9 mouse cellular contexts compared by ENCODE assay signal in genomic region chr16:94311416-94311815, GRCm38 (mm10). TPM values are rescaled to one million over a fixed set of nuclear protein-coding genes. Genes with fewer than 3 reads are reported as not detected.
A peak's percentile ranks its signal among the peaks of the same experiment; 100 is the strongest.
DNase-seq lines count a peak whose midpoint lies in the region; ATAC-seq lines count a peak whose summit lies in the region.
"Had no signal": no experiment of that assay in that cellular context is flagged by ENCODE, and none has a peak within 500 bp of the region (broad histone marks: within the 10 kb centered on the region; RNA-seq: fewer than 3 reads in every experiment).

No protein-coding gene starts in this region.

- H3K27me3 ChIP-seq in liver, embryonic 12.5 days (replicated peaks), result no peaks in the 10 kb centered on the region; the same call in none of the 2 replicates
- H3K27me3 ChIP-seq in liver, embryonic 11.5 days (replicated peaks; ENCODE audit: control insufficient read depth, insufficient read depth, low read length), result no peaks in the 10 kb centered on the region
- peaks cover 4% of the 10 kb centered on the region; the same call in 1 of the 2 replicates for H3K27me3 ChIP-seq in forebrain, embryonic 12.5 days
- no peaks in the 10 kb centered on the region for H3K27me3 ChIP-seq in hindbrain, embryonic 16.5 days (replicated peaks; ENCODE audit: control insufficient read depth, insufficient read depth, low read length)
- H3K27me3 ChIP-seq in neural tube, embryonic 15.5 days (replicated peaks), result no peaks in the 10 kb centered on the region

- H3K36me3 ChIP-seq in liver, embryonic 12.5 days, result no peaks in the 10 kb centered on the region
- H3K36me3 ChIP-seq in liver, embryonic 11.5 days (ENCODE audit: control insufficient read depth, insufficient read depth, low read length), result no peaks in the 10 kb centered on the region
- no peaks in the 10 kb centered on the region for H3K36me3 ChIP-seq in forebrain, embryonic 12.5 days (replicated peaks)
- no peaks in the 10 kb centered on the region for H3K36me3 ChIP-seq in hindbrain, embryonic 16.5 days (ENCODE audit: control insufficient read depth, insufficient read depth, low read length)
- H3K36me3 ChIP-seq in neural tube, embryonic 15.5 days, result no peaks in the 10 kb centered on the region

- 0 out of 2 replicates have a peak overlapping the region, but pooled peaks have one; percentile 77 for H3K4me2 ChIP-seq in liver, embryonic 12.5 days
- H3K4me2 ChIP-seq in liver, embryonic 11.5 days, result no peak overlapping the region
- peak overlapping the region; percentile 62; the same call in 1 of the 2 replicates for H3K4me2 ChIP-seq in forebrain, embryonic 12.5 days
- H3K4me2 ChIP-seq in hindbrain, embryonic 16.5 days (ENCODE audit: low read length), result peak overlapping the region; percentile 83
- H3K4me2 ChIP-seq in neural tube, embryonic 15.5 days, result peak overlapping the region; percentile 58

- no peak for ATAC-seq in liver, embryonic 12.5 days
- no peak for ATAC-seq in liver, embryonic 11.5 days (replicated peaks; ENCODE audit: low FRiP score)
- ATAC-seq in forebrain, embryonic 12.5 days (ENCODE audit: low FRiP score), result no peak
- ATAC-seq in hindbrain, embryonic 16.5 days, result no peak
- no peak for ATAC-seq in neural tube, embryonic 15.5 days (ENCODE audit: low FRiP score)

- no peak overlapping the region for H3K4me3 ChIP-seq in liver, embryonic 12.5 days
- H3K4me3 ChIP-seq in liver, embryonic 11.5 days (ENCODE audit: low read depth, low read length), result no peak overlapping the region
- H3K4me3 ChIP-seq in forebrain, embryonic 12.5 days (replicated peaks), result 0 out of 2 replicates have a peak overlapping the region, but pooled peaks have one; percentile 14
- H3K4me3 ChIP-seq in hindbrain, embryonic 16.5 days (ENCODE audit: low read length), result no peak overlapping the region
- 0 out of 2 replicates have a peak overlapping the region, but pooled peaks have one; percentile 12 for H3K4me3 ChIP-seq in neural tube, embryonic 15.5 days (replicated peaks)

- peaks cover 14% of the 10 kb centered on the region for H3K4me1 ChIP-seq in liver, embryonic 12.5 days
- H3K4me1 ChIP-seq in liver, embryonic 11.5 days (replicated peaks; ENCODE audit: control insufficient read depth, insufficient read depth, low read length), result peaks cover 4% of the 10 kb centered on the region; the same call in 1 of the 2 replicates
- peaks cover 12% of the 10 kb centered on the region for H3K4me1 ChIP-seq in forebrain, embryonic 12.5 days
- H3K4me1 ChIP-seq in hindbrain, embryonic 16.5 days (ENCODE audit: control insufficient read depth, insufficient read depth, low read depth, low read length), result peaks cover 5% of the 10 kb centered on the region; the same call in 1 of the 2 replicates
- H3K4me1 ChIP-seq in neural tube, embryonic 15.5 days, result peaks cover 31% of the 10 kb centered on the region

- DNase-seq in liver, embryonic 11.5 days (ENCODE audit: low spot score), result no peak
- DNase-seq in kidney, postnatal 4 days, result no peak
- DNase-seq in lung, postnatal 4 days, result no peak
- DNase-seq: embryo, embryonic 11 days; heart, postnatal 4 days had no signal

- H3K9ac ChIP-seq in liver, embryonic 12.5 days, result no peak overlapping the region
- H3K9ac ChIP-seq in liver, embryonic 11.5 days (ENCODE audit: low read depth, low read length), result no peak overlapping the region
- peak overlapping the region; percentile 42 for H3K9ac ChIP-seq in forebrain, embryonic 12.5 days
- no peak overlapping the region for H3K9ac ChIP-seq in hindbrain, embryonic 16.5 days (ENCODE audit: low read depth, low read length)
- peak overlapping the region; percentile 34; the same call in 1 of the 2 replicates for H3K9ac ChIP-seq in neural tube, embryonic 15.5 days (replicated peaks)

- H3K9me3 ChIP-seq in liver, embryonic 12.5 days (replicated peaks), result no peaks in the 10 kb centered on the region
- H3K9me3 ChIP-seq in liver, embryonic 11.5 days (ENCODE audit: control insufficient read depth, low read length), result no peaks in the 10 kb centered on the region
- no peaks in the 10 kb centered on the region for H3K9me3 ChIP-seq in forebrain, embryonic 12.5 days
- no peaks in the 10 kb centered on the region for H3K9me3 ChIP-seq in hindbrain, embryonic 16.5 days (ENCODE audit: control insufficient read depth, low read length)
- no peaks in the 10 kb centered on the region for H3K9me3 ChIP-seq in neural tube, embryonic 15.5 days (replicated peaks)

- no peak overlapping the region for H3K27ac ChIP-seq in liver, embryonic 12.5 days
- no peak overlapping the region for H3K27ac ChIP-seq in liver, embryonic 11.5 days (ENCODE audit: low read depth, low read length)
- no peak overlapping the region for H3K27ac ChIP-seq in forebrain, embryonic 12.5 days
- peak overlapping the region; percentile 56 for H3K27ac ChIP-seq in hindbrain, embryonic 16.5 days (ENCODE audit: low read depth, low read length)
- peak overlapping the region; percentile 100 for H3K27ac ChIP-seq in neural tube, embryonic 15.5 days (replicated peaks)

- WGBS in liver, embryonic 12.5 days (ENCODE audit: insufficient replicate concordance), result 50% methylated on average over 1 of the region's 1 CpGs
- WGBS in liver, embryonic 11.5 days, result 54% methylated on average over 1 of the region's 1 CpGs
- 79% methylated on average over 1 of the region's 1 CpGs for WGBS in forebrain, embryonic 12.5 days
- 50% methylated on average over 1 of the region's 1 CpGs for WGBS in hindbrain, embryonic 16.5 days
- WGBS in neural tube, embryonic 15.5 days, result 45% methylated on average over 1 of the region's 1 CpGs

RNA-seq across cellular contexts. Expression of gene Hlcs, which starts 2.0 kb away (rescaled TPM):
- 4.4 and 4.9 TPM in 2 replicates for polyA plus RNA-seq in liver, embryonic 12.5 days (2016; fragmentation: Nextera tagmentation; extraction: Ambion mirVana)
- polyA plus RNA-seq in liver, embryonic 11.5 days (2014; fragmentation: Nextera tagmentation; extraction: Ambion mirVana), result 7.1 and 7.4 TPM in 2 replicates
- polyA plus RNA-seq in forebrain, embryonic 12.5 days (2016; fragmentation: Nextera tagmentation; extraction: Ambion mirVana), result 13.1 and 13.6 TPM in 2 replicates
- 7.9 and 8.3 TPM in 2 replicates for polyA plus RNA-seq in hindbrain, embryonic 16.5 days (2015; fragmentation: Nextera tagmentation; extraction: Ambion mirVana)
- polyA plus RNA-seq in neural tube, embryonic 15.5 days (2015; fragmentation: Nextera tagmentation; extraction: Ambion mirVana), result 8.3 and 8.7 TPM in 2 replicates

RNA-seq across cellular contexts. Expression of gene Ripply3, which starts 16.8 kb away (rescaled TPM):
- 2.4 and 3.1 TPM in 2 replicates for polyA plus RNA-seq in liver, embryonic 12.5 days (2016; fragmentation: Nextera tagmentation; extraction: Ambion mirVana)
- 4.7 and 5.2 TPM in 2 replicates for polyA plus RNA-seq in liver, embryonic 11.5 days (2014; fragmentation: Nextera tagmentation; extraction: Ambion mirVana)
- 3.3 and 4.2 TPM in 2 replicates for polyA plus RNA-seq in forebrain, embryonic 12.5 days (2016; fragmentation: Nextera tagmentation; extraction: Ambion mirVana)
- 0.84 and 1.3 TPM in 2 replicates for polyA plus RNA-seq in hindbrain, embryonic 16.5 days (2015; fragmentation: Nextera tagmentation; extraction: Ambion mirVana)
- 0.81 and 0.88 TPM in 2 replicates for polyA plus RNA-seq in neural tube, embryonic 15.5 days (2015; fragmentation: Nextera tagmentation; extraction: Ambion mirVana)

RNA-seq across cellular contexts. Expression of gene Ttc3, which starts 59.0 kb away (rescaled TPM):
- 43.7 and 46.7 TPM in 2 replicates for polyA plus RNA-seq in liver, embryonic 12.5 days (2016; fragmentation: Nextera tagmentation; extraction: Ambion mirVana)
- polyA plus RNA-seq in liver, embryonic 11.5 days (2014; fragmentation: Nextera tagmentation; extraction: Ambion mirVana), result 101 and 106 TPM in 2 replicates
- 593 and 634 TPM in 2 replicates for polyA plus RNA-seq in forebrain, embryonic 12.5 days (2016; fragmentation: Nextera tagmentation; extraction: Ambion mirVana)
- polyA plus RNA-seq in hindbrain, embryonic 16.5 days (2015; fragmentation: Nextera tagmentation; extraction: Ambion mirVana), result 889 and 920 TPM in 2 replicates
- 804 and 915 TPM in 2 replicates for polyA plus RNA-seq in neural tube, embryonic 15.5 days (2015; fragmentation: Nextera tagmentation; extraction: Ambion mirVana)

Comparison
In these comparisons a context has a peak if more than half of its experiments do, and no peak if none do; other contexts are left out.
1. H3K27ac ChIP-seq: peak in hindbrain, embryonic 16.5 days (single experiment) and neural tube, embryonic 15.5 days (single experiment); none in liver, embryonic 12.5 days (single experiment), liver, embryonic 11.5 days (single experiment) and forebrain, embryonic 12.5 days (single experiment).
2. H3K4me3 ChIP-seq: peak in forebrain, embryonic 12.5 days (single experiment) and neural tube, embryonic 15.5 days (single experiment); none in liver, embryonic 12.5 days (single experiment), liver, embryonic 11.5 days (single experiment) and hindbrain, embryonic 16.5 days (single experiment).
3. H3K9ac ChIP-seq: peak in forebrain, embryonic 12.5 days (single experiment) and neural tube, embryonic 15.5 days (single experiment); none in liver, embryonic 12.5 days (single experiment), liver, embryonic 11.5 days (single experiment) and hindbrain, embryonic 16.5 days (single experiment).